Mouse (Mus musculus) intestine, postnatal 0 days (tissue): ENCODE results near the gene Tgif2. TPM values are rescaled to one million over a fixed set of nuclear protein-coding genes. Genes with fewer than 3 reads are reported as not detected.
A peak's percentile ranks its signal among the peaks of the same experiment; 100 is the strongest.

Experiments used
- ATAC-seq: fragments of 200-750 bp; cut with Nextera tagmentation; 2 replicates; pipeline ENCODE4 v1.8.0; 2017; ENCODE audit warnings: mild to moderate bottlenecking, moderate TSS enrichment, moderate library complexity
- H3K27ac ChIP-seq: fragments of 300-500 bp; sonication (generic); 2 replicates; pipeline ENCODE4 v1.5.1; 2014; ENCODE audit warnings: mild to moderate bottlenecking, low read depth, low read length, moderate library complexity
- H3K27me3 ChIP-seq: fragments of 300-500 bp; sonication (generic); replicated peaks from 2 replicates; pipeline ENCODE4 v1.6.1; 2014; ENCODE audit warnings: low read length, mixed read lengths; ENCODE audit not compliant: control insufficient read depth, insufficient read depth
- H3K36me3 ChIP-seq: fragments of 300-500 bp; sonication (generic); 2 replicates; pipeline ENCODE4 v1.6.1; 2014; ENCODE audit warnings: mild to moderate bottlenecking, moderate library complexity; ENCODE audit not compliant: control insufficient read depth, insufficient read depth
- H3K4me1 ChIP-seq: fragments of 300-500 bp; sonication (generic); replicated peaks from 2 replicates; pipeline ENCODE4 v1.6.1; 2014; ENCODE audit warnings: antibody characterized with exemption, low read length, mixed read lengths; ENCODE audit not compliant: control insufficient read depth, insufficient read depth
- H3K4me2 ChIP-seq: fragments of 300-500 bp; sonication (generic); replicated peaks from 2 replicates; pipeline ENCODE4 v1.6.1; 2014; ENCODE audit warnings: low read depth, mild to moderate bottlenecking, moderate library complexity
- H3K4me3 ChIP-seq: fragments of 300-500 bp; sonication (generic); 2 replicates; pipeline ENCODE4 v1.5.1; 2014; ENCODE audit warnings: low read depth, low read length
- H3K9ac ChIP-seq: fragments of 300-500 bp; sonication (generic); 2 replicates; pipeline ENCODE4 v1.6.1; 2014; ENCODE audit warnings: mild to moderate bottlenecking, low read depth, low read length
- H3K9me3 ChIP-seq: fragments of 300-500 bp; sonication (generic); 2 replicates; pipeline ENCODE4 v1.6.1; 2016; ENCODE audit warnings: mixed run types; ENCODE audit not compliant: control insufficient read depth
- CTCF ChIP-seq: sonication (generic); IDR thresholded peaks from 2 replicates; pipeline ENCODE4 v1.5.1; 2016; ENCODE audit warnings: low read depth, mild to moderate bottlenecking, control low read depth, antibody characterized with exemption, moderate library complexity
- WGBS: fragments of 180-500 bp; shearing (Covaris S2); extraction: QIAGEN DNeasy Blood & Tissue Kit; methylation state at CpG from one replicate; pipeline ENCODE4 v1.1.7; 2014; 5-methylcytosine and 5-hydroxymethylcytosine counted together
- polyA plus RNA-seq: library from polyadenylated mRNA; unstranded; fragments of >200 nt; fragmentation: Nextera tagmentation; extraction: Ambion mirVana; gene quantifications from 2 replicates; pipeline ENCODE4 v1.2.1, GENCODE M21; 2015

The Tgif2 gene
- polyA plus RNA-seq, 1 experiment from 2014 or later: 7.0 TPM

GRCm38 (mm10) chr2:156841841-156842706, 2.3 kb downstream of the Tgif2 start:
- no peak for ATAC-seq
- peak; percentile 18 for TF ChIP-seq CTCF
- Histone ChIP-seq H3K4me1 (peaks cover 4% of the 10 kb centered on the region; the same call in 1 of the 2 replicates), H3K36me3 (peaks cover 2% of the 10 kb centered on the region), H3K9ac (no peak overlapping the region), H3K27me3 (no peaks in the 10 kb centered on the region), H3K4me3 (peak overlapping the region; percentile 79), H3K4me2 (peak overlapping the region; percentile 98), H3K27ac (peak overlapping the region; percentile 1; the same call in 1 of the 2 replicates), H3K9me3 (no peaks in the 10 kb centered on the region)
- WGBS: 9% methylated on average over 20 of the region's 20 CpGs

- 0 out of 2 replicates have a peak overlapping the region, but pooled peaks have one; percentile 79 for H3K4me3 ChIP-seq
Observed at GRCm38 (mm10) chr2:156842711-156843110, 2.9 kb downstream of the Tgif2 start.

DNA sequence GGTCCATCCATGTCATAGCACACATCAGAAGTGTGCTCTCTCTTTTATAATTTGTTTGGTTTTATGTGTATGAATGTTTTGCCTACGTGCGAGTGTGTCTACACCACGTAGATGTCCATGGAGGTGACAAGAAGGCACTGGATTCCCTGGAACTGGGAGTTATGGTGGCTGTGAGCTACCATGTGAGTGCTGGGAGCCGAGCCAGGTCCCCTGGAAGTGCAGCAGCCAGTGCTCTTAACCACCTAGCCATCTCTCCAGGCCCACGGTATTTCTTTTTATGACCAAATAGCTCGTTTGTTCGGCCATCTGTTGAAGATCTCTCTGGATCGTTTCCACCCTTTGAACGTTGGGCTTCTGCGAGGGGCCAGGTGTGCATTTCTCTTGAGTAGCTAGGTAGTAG, 3.5 kb downstream of the Tgif2 start:
- H3K4me1 ChIP-seq: 0 out of 2 replicates have a peak, but pooled peaks cover 4% of the 10 kb centered on the region
- no peak overlapping the region for H3K9ac ChIP-seq
- 54% methylated on average over 10 of the region's 10 CpGs for WGBS
- H3K4me2 ChIP-seq: no peak overlapping the region
- no peak overlapping the region for H3K4me3 ChIP-seq
- TF ChIP-seq CTCF: no peak
- no peaks in the 10 kb centered on the region for H3K27me3 ChIP-seq
- no peak for ATAC-seq
- no peak overlapping the region for H3K27ac ChIP-seq
- peaks cover 5% of the 10 kb centered on the region for H3K36me3 ChIP-seq
- H3K9me3 ChIP-seq: no peaks in the 10 kb centered on the region

More at GRCm38 (mm10) chr2:156842711-156843110, 2.9 kb downstream of the Tgif2 start:
- Histone ChIP-seq H3K4me1 (peaks cover 4% of the 10 kb centered on the region; the same call in 1 of the 2 replicates), H3K27me3 (no peaks in the 10 kb centered on the region), H3K9ac (no peak overlapping the region), H3K36me3 (peaks cover 5% of the 10 kb centered on the region), H3K27ac (no peak overlapping the region), H3K4me2 (peak overlapping the region; percentile 98; the same call in 1 of the 2 replicates), H3K9me3 (no peaks in the 10 kb centered on the region)
- ATAC-seq: no peak
- no peak for TF ChIP-seq CTCF
- WGBS: 44% methylated on average over 11 of the region's 11 CpGs

- H3K27me3 ChIP-seq: no peaks in the 10 kb centered on the region
- WGBS: 59% methylated on average over 10 of the region's 10 CpGs
- TF ChIP-seq CTCF: no peak
- H3K36me3 ChIP-seq: peaks cover 5% of the 10 kb centered on the region
- H3K9me3 ChIP-seq: no peaks in the 10 kb centered on the region
- no peak for ATAC-seq
- H3K4me3 ChIP-seq: no peak overlapping the region
- H3K4me2 ChIP-seq: no peak overlapping the region
- H3K9ac ChIP-seq: no peak overlapping the region
- H3K4me1 ChIP-seq: 0 out of 2 replicates have a peak, but pooled peaks cover 4% of the 10 kb centered on the region
- no peak overlapping the region for H3K27ac ChIP-seq
Observed at GRCm38 (mm10) chr2:156844715-156845114, 4.9 kb downstream of the Tgif2 start.

- Histone ChIP-seq H3K27ac (no peak overlapping the region), H3K9ac (no peak overlapping the region), H3K9me3 (no peaks in the 10 kb centered on the region), H3K36me3 (peaks cover 16% of the 10 kb centered on the region), H3K4me1 (no peaks in the 10 kb centered on the region), H3K27me3 (no peaks in the 10 kb centered on the region), H3K4me3 (no peak overlapping the region), H3K4me2 (no peak overlapping the region)
- no peak for TF ChIP-seq CTCF
- no peak for ATAC-seq
- 77% methylated on average over 6 of the region's 6 CpGs for WGBS
Observed at GRCm38 (mm10) chr2:156847653-156848052, 7.8 kb downstream of the Tgif2 start.

- ATAC-seq: no peak
- Histone ChIP-seq H3K36me3 (peaks cover 16% of the 10 kb centered on the region), H3K4me1 (no peaks in the 10 kb centered on the region), H3K4me3 (no peak overlapping the region), H3K4me2 (no peak overlapping the region), H3K27ac (no peak overlapping the region), H3K9me3 (no peaks in the 10 kb centered on the region), H3K27me3 (no peaks in the 10 kb centered on the region), H3K9ac (no peak overlapping the region)
- TF ChIP-seq CTCF: no peak
- 75% methylated on average over 6 of the region's 6 CpGs for WGBS
Observed at GRCm38 (mm10) chr2:156848526-156849182, 8.8 kb downstream of the Tgif2 start.
